Mouse (Mus musculus): ENCODE results near the gene Junb.

Junb gene

DNA sequence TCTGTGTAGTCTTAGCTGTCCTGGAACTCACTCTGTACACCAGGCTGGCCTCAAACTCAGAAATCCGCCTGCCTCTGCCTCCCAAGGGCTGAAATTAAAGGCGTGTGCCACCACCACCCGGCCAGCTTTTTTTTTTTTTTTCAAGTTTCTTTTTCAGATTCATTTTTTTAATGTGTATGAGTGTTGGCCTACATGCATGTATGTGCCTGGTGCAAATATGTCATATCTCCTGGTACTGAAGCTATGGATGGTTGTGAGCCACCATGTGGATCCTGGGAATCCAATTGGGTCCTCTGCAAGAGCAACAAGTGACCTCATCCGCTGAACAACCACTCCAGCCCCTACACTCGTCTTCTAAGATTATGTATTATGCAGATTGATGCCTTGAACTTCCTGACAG, 8.9 kb upstream of the Junb start:
- no peak for DNase-seq

DNA sequence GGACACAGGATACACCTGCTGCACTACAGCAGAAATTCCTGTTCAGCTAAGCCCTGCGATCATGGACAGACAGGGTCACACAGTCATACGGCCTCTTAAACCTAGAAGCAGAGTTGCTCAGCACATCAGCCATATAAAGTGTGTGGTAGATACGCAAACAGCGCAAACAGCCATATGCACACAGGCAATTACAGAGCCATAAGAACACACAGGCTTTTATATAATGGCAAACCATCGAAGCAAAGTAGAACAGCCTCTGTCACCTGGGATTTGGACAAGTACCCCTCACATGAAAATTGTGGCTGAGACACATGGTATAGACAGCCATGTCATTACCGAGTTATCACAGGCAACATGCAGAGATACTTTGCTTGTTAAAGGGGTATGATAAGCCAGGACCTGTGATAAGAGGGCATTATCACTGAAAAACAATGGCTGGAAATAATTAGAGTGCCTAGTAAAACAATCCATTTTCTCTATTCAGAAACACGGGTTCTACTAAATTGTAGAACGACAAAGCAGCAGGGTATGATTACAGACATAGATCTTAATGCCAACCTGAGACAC, 7.9 kb upstream of the Junb start:
- DNase-seq: no peak

- DNase-seq: peak; percentile 91 to 92
Measured at GRCm38 (mm10) chr8:84985684-84986378, 7.3 kb upstream of the Junb start.

DNA sequence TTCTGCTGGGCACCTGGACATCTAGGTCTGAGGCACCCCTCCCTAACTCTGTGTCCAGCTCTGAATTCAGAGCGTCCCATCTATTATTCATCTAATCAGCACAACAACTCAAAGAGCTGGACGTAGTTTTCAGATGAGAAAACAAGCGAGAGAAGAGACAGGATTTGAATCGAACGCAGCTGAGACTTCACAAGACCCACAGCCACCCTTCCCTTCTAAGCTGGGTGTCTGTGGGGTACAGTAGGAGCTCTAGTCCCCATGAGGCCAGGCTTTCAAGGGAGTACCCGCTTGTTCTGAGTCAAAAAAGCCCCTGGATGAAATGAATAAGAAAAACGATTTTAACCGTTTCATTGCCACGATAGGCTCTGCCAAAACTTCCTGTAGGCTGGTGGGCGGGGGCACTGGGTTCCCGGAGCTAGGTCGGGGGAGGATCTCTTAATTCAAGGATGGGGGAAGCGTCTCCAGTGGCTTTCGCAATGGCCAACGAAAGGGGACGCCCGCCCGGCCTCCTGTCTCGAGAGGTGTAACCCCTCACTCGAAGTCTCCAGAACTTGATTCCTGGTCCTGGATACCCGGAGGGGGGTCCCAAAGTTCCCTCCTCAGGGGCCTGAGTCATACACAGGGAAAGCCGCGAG, 6.6 kb upstream of the Junb start:
- no peak for DNase-seq

GRCm38 (mm10) chr8:84984294-84985048, 6.0 kb upstream of the Junb start:
- no peak for DNase-seq

DNA sequence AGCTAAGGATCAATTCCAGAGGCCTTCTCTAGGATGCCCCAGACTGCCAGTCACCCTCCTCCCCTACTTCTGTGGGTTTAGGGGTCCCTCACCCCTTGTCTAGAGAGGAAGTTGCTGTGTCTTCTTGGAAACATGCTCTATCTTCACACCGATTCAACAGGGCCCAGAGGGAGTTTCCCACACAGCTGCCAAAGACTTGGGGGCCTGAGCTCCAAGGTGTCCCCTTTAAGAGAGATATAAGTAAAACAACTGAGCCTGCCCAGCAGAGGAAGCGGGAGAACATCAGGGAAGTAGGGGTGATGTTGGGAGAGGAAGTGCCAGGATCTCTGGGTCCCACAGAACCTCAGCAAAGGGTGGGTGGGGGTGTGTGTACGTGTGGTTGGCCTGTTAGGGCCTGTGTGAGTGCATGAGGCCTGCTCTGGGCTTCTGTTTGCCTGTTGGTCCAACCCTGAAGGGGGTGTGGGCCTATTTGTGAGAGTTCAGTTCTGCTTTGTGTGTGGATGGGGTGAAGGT, 4.0 kb upstream of the Junb start:
- DNase-seq: no peak

DNA sequence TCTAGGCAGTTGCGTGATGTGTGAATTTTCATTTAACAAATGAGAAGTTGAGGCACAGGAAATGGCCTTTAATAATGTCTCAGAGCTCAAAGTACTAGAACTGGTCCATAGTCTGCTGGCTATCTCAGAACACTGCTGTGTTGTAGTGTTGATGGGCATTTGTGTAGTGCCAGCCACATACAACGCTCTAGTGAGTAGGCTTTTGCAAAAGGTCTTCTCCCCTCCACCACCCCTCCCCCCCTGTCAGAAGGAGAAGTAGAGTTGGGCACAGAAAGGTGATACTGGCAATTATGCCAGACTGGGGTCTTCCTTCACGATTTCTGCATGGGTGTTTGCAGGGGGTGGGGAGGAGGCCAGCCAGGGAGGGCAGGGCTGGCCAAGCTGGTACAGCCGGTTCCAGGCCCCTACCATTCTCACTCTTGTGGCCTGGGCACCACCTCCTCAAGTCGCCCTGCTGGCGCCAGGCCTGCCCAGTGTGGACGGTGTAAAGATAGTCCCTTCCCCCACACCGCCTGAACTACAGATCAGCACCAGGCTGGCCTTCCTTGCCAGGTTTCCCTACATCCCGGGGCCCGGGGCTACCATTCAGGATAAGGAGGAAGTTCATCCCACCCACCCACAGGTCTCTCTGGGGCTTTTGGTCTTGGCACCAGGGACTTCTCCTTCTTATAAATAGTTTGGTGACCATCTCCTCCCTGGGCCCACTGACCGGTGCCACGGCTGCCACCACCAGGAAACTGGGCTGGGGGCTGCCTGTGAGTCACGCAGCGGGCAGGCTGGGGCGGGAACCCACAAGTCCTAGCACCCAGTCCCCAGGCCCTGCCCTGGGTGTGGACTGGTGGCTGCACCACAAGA, 3.4 kb upstream of the Junb start:
- peak in 1 of 2 experiments; percentile 32 for DNase-seq

DNA sequence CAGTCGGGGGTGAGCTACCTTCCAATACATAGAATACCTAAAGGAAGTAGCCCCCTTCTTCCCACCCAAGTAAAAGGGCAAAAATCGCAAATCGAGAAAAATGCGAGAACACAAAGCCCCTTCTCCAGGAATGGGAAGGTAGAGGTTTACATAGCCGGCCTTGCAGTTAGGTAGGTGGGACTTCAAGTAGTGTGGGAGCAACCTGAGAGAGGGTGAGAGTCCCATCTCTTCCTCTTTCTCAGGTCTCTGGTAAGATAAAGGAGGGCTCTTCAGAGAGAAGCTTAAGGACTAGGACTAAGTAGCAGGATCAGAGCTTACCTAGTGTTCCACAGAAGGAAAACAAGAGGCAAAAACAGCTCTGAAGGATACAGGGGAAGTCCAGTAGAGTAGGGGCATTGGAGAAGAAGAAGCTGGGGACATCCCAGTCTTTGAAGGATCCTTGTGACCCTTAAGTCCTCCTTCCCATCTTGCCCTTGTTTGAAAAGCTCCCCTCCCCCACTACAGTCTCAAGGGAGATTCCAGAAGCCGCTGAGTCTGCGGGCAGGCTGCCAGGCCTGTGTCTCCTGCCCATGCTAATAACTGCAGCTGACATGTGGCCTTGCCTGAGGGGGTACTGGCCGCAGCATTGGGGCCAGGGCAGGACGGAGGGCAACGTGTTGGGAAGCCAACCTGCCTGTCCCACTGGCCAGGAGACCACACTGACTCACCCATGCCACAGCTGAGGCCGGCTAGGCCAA, 2.3 kb upstream of the Junb start:
- peak; percentile 70 to 79 for DNase-seq

- DNase-seq: peak; percentile 90
Measured at GRCm38 (mm10) chr8:84979599-84980421, 1.3 kb upstream of the Junb start.

DNA sequence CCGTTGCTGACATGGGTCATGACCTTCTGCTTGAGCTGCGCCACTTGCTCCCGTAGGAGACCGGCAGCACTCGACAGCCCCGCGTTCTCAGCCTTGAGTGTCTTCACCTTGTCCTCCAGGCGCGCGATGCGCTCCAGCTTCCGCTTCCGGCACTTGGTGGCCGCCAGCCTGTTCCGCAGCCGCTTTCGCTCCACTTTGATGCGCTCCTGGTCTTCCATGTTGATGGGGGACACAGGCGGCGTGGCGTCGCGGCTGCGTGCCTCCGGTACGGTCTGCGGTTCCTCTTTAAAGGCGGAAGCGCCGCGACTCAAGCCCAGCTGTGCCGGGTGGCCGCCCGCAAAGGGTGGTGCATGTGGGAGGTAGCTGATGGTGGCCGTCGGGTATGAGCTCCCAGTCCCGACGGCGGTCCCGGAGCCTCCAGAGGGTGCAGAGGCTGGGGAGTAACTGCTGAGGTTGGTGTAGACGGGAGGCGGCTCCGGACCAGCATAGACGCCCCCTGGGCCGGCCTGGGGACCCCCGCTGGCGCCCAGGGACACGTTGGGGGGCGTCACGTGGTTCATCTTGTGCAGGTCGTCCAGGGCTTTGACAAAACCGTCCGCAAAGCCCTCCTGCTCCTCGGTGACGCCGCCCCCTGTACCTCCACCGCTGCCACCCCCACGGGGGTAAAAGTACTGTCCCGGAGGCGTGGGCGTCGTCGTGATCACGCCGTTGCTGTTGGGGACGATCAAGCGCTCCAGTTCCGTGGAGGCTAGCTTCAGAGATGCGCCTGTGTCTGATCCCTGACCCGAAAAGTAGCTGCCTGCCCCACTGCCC, 877 bp downstream of the Junb start:
- peak; percentile 54 to 68 for DNase-seq

GRCm38 (mm10) chr8:84976763-84977434, 1.6 kb downstream of the Junb start:
- no peak for DNase-seq

- peak; percentile 94 to 97 for DNase-seq
Measured at GRCm38 (mm10) chr8:84976031-84976762, 2.3 kb downstream of the Junb start.

DNA sequence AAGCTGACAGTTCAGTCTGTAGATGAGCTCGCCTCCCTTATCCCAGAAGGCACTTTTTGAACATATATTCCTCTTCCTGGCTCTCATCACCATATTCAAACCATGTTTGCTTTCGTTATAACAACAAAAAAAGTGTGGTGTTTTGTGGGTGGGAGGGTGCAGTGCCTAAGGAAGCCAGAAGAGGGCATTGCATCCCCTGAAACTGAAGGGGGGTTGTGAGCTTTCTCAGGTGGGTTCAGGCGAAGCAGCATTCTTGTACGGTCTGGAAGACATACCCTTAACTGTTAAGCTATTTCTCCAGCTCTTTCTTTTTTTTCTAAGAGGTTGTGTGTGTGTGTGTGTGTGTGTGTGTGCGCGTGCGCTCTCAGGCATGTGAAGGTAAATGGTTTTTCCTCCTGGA, 3.1 kb downstream of the Junb start:
- DNase-seq: peak; percentile 72 to 82

DNA sequence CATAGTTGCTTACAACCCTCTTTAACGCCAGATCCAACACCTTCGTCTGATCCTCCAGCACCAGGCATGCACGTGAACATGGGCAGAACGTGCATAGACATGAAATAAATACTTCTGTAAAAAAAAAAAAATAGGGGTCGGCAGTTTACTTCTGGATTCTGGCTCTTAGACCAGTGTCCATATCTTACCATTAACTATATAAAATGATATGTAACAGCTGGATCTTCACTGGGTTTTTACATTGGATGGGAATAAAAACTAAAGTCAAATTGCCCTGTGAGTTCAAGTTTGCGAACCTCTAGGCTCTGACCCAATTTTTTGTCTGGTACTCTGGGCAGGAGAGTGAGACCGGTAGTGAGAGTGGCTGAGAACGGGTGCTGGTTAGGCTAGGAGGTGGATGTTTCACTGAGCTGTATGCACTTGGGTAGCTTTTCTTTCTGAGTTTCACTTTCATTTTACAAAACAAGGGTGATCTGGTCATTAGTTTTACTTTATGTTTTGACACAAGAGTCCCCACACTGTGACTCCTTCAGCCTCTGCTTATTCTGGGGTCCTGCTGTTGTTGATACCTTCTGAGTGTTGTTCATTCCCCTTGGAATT, 3.9 kb downstream of the Junb start:
- no peak for DNase-seq

DNA sequence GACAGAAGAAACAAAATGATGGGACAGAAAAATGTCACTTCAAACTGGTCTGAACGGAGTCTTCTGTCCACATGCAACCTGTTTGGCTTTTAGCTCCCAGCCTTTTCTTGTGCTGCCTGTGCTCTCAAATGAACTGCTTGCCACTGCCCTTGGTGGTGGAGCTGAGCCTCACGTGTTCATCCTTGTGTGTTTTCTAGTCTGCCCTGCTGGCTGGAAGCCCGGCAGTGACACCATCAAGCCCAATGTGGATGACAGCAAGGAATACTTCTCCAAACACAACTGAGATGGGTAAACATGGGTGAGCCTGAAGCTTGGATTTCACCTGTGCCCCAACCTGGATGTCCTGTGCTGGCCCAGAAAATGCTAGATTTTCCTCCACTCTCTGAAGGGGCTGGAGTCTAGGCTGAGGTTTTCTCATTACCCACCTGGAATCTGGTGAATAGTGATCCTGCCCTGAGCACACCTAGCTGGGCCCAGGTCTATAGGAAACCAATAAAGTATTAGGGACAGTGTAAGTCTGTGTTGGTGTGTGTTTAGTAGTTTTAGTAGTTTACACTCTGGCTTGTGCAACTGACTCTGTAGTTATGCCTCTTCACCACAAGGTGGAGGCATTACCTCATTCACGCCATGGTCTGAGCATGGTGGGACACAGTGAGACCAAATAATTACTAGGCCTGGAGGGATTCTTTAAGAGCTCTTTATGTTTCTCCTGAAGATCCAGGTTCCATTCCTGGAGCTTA, 4.5 kb downstream of the Junb start:
- peak; percentile 64 to 76 for DNase-seq

GRCm38 (mm10) chr8:84973079-84973478, 5.4 kb downstream of the Junb start:
- no peak for DNase-seq

GRCm38 (mm10) chr8:84970913-84971312, 7.6 kb downstream of the Junb start:
- DNase-seq: no peak
